Mouse (Mus musculus): Measurements from ENCODE around the gene Herc6. TPM values are rescaled to one million over a fixed set of nuclear protein-coding genes. Genes with fewer than 3 reads are reported as not detected.

Gene Herc6
- polyA plus RNA-seq, 1 experiment from 2014 or later = 3.8 TPM

Other genes starting within 250 kb of the Herc6 start
- gene Vmn1r17, start 217.3 kb upstream of the Herc6 start, polyA plus RNA-seq (2014; fragmentation: Nextera tagmentation; extraction: Ambion mirVana) = not detected in 2 replicates
- gene Vmn1r18, start 185.2 kb upstream of the Herc6 start, polyA plus RNA-seq (2014; fragmentation: Nextera tagmentation; extraction: Ambion mirVana) = not detected in 2 replicates
- not detected in 2 replicates for gene Vmn1r19, start 177.2 kb upstream of the Herc6 start, polyA plus RNA-seq (2014; fragmentation: Nextera tagmentation; extraction: Ambion mirVana)
- not detected in 2 replicates for gene Vmn1r20, start 152.1 kb upstream of the Herc6 start, polyA plus RNA-seq (2014; fragmentation: Nextera tagmentation; extraction: Ambion mirVana)
- 4.3 and 4.4 TPM in 2 replicates for gene Ppm1k, start 45.5 kb upstream of the Herc6 start, polyA plus RNA-seq (2014; fragmentation: Nextera tagmentation; extraction: Ambion mirVana)
- gene Pyurf, start 111.1 kb downstream of the Herc6 start, polyA plus RNA-seq (2014; fragmentation: Nextera tagmentation; extraction: Ambion mirVana) = 18.5 and 19.7 TPM in 2 replicates
- 48.5 and 51.1 TPM in 2 replicates for gene Lancl2, start 121.5 kb downstream of the Herc6 start, polyA plus RNA-seq (2014; fragmentation: Nextera tagmentation; extraction: Ambion mirVana)
- 55.8 and 60.8 TPM in 2 replicates for gene Vopp1, start 244.2 kb downstream of the Herc6 start, polyA plus RNA-seq (2014; fragmentation: Nextera tagmentation; extraction: Ambion mirVana)

Data from embryonic facial prominence, embryonic 11.5 days (tissue).